Mouse (Mus musculus) embryonic facial prominence, embryonic 12.5 days (tissue): ENCODE data around the gene Rac3. TPM values are rescaled to one million over a fixed set of nuclear protein-coding genes. Genes with fewer than 3 reads are reported as not detected.
A peak's percentile ranks its signal among the peaks of the same experiment; 100 is the strongest.
"Not testable (repeated sequence)": the region's sequence is repeated elsewhere in the genome, so short reads cannot be mapped to it uniquely, and the experiment has no call there.

ENCODE experiments used
- ATAC-seq: fragments of 200-750 bp; cut with Nextera tagmentation; 2 replicates; pipeline ENCODE4 v1.8.0; 2017; ENCODE audit not compliant: insufficient number of reproducible peaks, insufficient read depth, low FRiP score, low TSS enrichment
- H3K27ac ChIP-seq: fragments of 300-500 bp; sonication (generic); 2 replicates; pipeline ENCODE4 v1.5.1; 2016; ENCODE audit warnings: mild to moderate bottlenecking
- H3K27me3 ChIP-seq: fragments of 300-500 bp; sonication (generic); 2 replicates; pipeline ENCODE4 v1.6.1; 2016; ENCODE audit warnings: mild to moderate bottlenecking, moderate library complexity
- H3K36me3 ChIP-seq: fragments of 300-500 bp; sonication (generic); 2 replicates; pipeline ENCODE4 v1.6.1; 2016; ENCODE audit warnings: mild to moderate bottlenecking
- H3K4me1 ChIP-seq: fragments of 300-500 bp; sonication (generic); 2 replicates; pipeline ENCODE4 v1.6.1; 2016
- H3K4me2 ChIP-seq: fragments of 300-500 bp; sonication (generic); replicated peaks from 2 replicates; pipeline ENCODE4 v1.6.1; 2016; ENCODE audit warnings: mild to moderate bottlenecking, moderate library complexity
- H3K4me3 ChIP-seq: fragments of 300-500 bp; sonication (generic); 2 replicates; pipeline ENCODE4 v1.5.1; 2016; ENCODE audit warnings: mild to moderate bottlenecking
- H3K9ac ChIP-seq: fragments of 300-500 bp; sonication (generic); 2 replicates; pipeline ENCODE4 v1.6.1; 2016; ENCODE audit warnings: mild to moderate bottlenecking, moderate library complexity
- H3K9me3 ChIP-seq: fragments of 300-500 bp; sonication (generic); 2 replicates; pipeline ENCODE4 v1.6.1; 2016; ENCODE audit warnings: mild to moderate bottlenecking, moderate library complexity
- WGBS: fragments of 180-500 bp; shearing (Covaris S2); methylation state at CpG from one replicate; pipeline ENCODE4 v1.1.7; 2016; 5-methylcytosine and 5-hydroxymethylcytosine counted together
- polyA plus RNA-seq: library from polyadenylated mRNA; unstranded; fragments of >200 nt; fragmentation: Nextera tagmentation; extraction: Ambion mirVana; gene quantifications from 2 replicates; pipeline ENCODE4 v1.2.1, GENCODE M21; 2016

Gene Rac3
- 59.7 and 62.8 TPM in 2 replicates for polyA plus RNA-seq

DNA sequence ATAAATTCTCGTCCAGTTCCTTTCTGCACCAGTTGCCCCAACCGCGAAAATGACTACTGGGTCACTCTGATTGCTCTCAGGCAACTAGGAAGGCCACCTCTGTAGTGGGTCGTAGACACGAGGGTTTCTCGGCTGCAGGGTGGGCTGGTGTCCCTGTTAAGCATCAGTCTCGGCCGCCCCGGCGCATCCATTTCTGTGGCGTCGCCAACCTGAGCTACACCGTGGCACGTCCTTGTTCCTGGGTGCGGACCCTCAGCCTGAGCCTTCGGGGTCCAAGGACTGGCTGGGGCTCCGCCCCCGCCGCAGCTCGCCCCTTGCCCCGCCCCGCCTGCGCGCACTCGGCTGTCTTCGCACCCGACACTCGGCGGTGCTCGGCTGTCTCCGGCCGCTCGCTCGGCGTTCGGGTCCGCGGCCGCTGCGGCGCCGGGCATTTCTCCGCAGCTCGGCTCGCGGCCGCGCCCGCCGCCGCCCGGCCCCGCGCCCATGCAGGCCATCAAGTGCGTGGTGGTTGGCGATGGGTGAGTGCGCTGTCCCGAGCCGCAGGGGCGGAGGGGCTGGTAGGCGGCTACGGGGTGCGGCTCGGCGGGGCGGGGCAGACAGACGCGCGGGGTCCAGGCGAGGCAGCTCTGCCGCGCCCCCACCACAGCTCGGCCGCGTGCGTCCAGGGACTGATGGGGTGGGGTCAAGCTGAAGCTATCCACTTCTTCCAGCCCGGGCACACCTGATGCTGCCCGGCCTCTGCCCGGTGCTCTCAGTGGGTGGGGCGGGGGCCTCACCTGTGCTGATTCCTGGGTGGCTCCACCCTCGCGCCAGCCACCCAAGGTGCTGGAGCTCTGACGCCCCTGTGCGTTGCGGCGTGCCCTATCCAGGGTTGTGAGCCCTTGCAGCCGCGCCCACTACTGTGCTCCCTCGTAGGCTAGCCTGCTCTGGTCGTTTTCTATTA lies at the start of gene Rac3:
TSS of gene Rac3 (plus strand) at position 347 of the 943 bp plus-strand sequence.
- Histone ChIP-seq H3K4me3 (peak within 1 kb of the TSS; percentile 67), H3K36me3 (peaks cover 38% of the 10 kb centered on the region), H3K9me3 (no peaks in the 10 kb centered on the region), H3K9ac (peak within 1 kb of the TSS; percentile 86), H3K4me1 (peaks cover 13% of the 10 kb centered on the region), H3K27me3 (peaks cover 14% of the 10 kb centered on the region; the same call in 1 of the 2 replicates), H3K27ac (no peak within 1 kb of the TSS), H3K4me2 (peak within 1 kb of the TSS; percentile 93)
- peak; percentile 76 for ATAC-seq
- 1% methylated on average over 89 of the region's 90 CpGs for WGBS

GRCm38 (mm10) chr11:120672687-120673593 lies 48.3 kb upstream of the Rac3 start, which contains the start of gene Aspscr1:
TSS of gene Aspscr1 (plus strand) at chr11:120672973.
- WGBS: 2% methylated on average over 83 of the region's 83 CpGs
- H3K27ac ChIP-seq: peak within 1 kb of the TSS; percentile 88
- peaks cover 7% of the 10 kb centered on the region for H3K4me1 ChIP-seq
- peak within 1 kb of the TSS; percentile 87 for H3K4me2 ChIP-seq
- no peaks in the 10 kb centered on the region for H3K27me3 ChIP-seq
- H3K9ac ChIP-seq: peak within 1 kb of the TSS; percentile 78
- H3K9me3 ChIP-seq: no peaks in the 10 kb centered on the region
- peak; percentile 90 for ATAC-seq
- H3K4me3 ChIP-seq: peak within 1 kb of the TSS; percentile 68
- peaks cover 14% of the 10 kb centered on the region for H3K36me3 ChIP-seq

- ATAC-seq: no peak
- no peaks in the 10 kb centered on the region for H3K9me3 ChIP-seq
- H3K4me3 ChIP-seq: peak overlapping the region; percentile 68
- peak overlapping the region; percentile 78 for H3K9ac ChIP-seq
- H3K36me3 ChIP-seq: peaks cover 22% of the 10 kb centered on the region
- no peaks in the 10 kb centered on the region for H3K27me3 ChIP-seq
- H3K4me1 ChIP-seq: peaks cover 7% of the 10 kb centered on the region
- peak overlapping the region; percentile 87 for H3K4me2 ChIP-seq
- H3K27ac ChIP-seq: peak overlapping the region; percentile 88
- 41% methylated on average over 12 of the region's 12 CpGs for WGBS
Observed at GRCm38 (mm10) chr11:120673594-120674122, 47.6 kb upstream of the Rac3 start.

DNA sequence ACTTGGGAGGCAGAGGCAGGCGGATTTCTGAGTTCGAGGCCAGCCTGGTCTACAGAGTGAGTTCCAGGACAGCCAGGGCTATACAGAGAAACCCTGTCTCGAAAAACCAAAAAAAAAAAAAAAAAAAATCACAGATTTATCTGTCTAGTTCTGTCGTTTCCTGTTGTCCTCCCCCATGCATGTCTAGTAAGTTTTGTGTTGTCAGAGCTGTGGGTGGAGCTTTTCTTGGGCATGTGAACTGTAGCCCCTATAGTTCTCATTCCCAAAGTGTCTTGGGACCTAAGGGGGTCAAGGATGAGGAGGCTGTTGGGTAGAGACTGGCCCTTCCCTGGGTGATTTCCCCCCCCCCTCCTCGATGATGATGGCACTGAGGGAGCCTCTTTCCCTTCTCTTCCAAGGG lies 45.4 kb upstream of the Rac3 start:
- H3K9ac ChIP-seq, H3K9me3 ChIP-seq, H3K27ac ChIP-seq, ATAC-seq, H3K27me3 ChIP-seq, H3K4me3 ChIP-seq, H3K4me2 ChIP-seq, H3K4me1 ChIP-seq: not testable (repeated sequence)
- WGBS: 85% methylated on average over 5 of the region's 5 CpGs
- H3K36me3 ChIP-seq: peaks cover 42% of the 10 kb centered on the region

- Histone ChIP-seq H3K4me2 (no peak overlapping the region), H3K4me3 (no peak overlapping the region), H3K36me3 (peaks cover 48% of the 10 kb centered on the region), H3K4me1 (peaks cover 7% of the 10 kb centered on the region), H3K9ac (no peak overlapping the region), H3K9me3 (no peaks in the 10 kb centered on the region), H3K27ac (no peak overlapping the region), H3K27me3 (no peaks in the 10 kb centered on the region)
- ATAC-seq: no peak
- WGBS: 87% methylated on average over 4 of the region's 4 CpGs
Observed at GRCm38 (mm10) chr11:120676951-120677350, 44.3 kb upstream of the Rac3 start.

GRCm38 (mm10) chr11:120679909-120680308 lies 41.4 kb upstream of the Rac3 start:
- no peak overlapping the region for H3K4me3 ChIP-seq
- peaks cover 68% of the 10 kb centered on the region for H3K36me3 ChIP-seq
- H3K4me2 ChIP-seq: no peak overlapping the region
- H3K4me1 ChIP-seq: no peaks in the 10 kb centered on the region
- no peak overlapping the region for H3K27ac ChIP-seq
- H3K9ac ChIP-seq: no peak overlapping the region
- WGBS: 74% methylated on average over 3 of the region's 3 CpGs
- H3K9me3 ChIP-seq: no peaks in the 10 kb centered on the region
- H3K27me3 ChIP-seq: no peaks in the 10 kb centered on the region
- no peak for ATAC-seq

- Histone ChIP-seq H3K27me3 (no peaks in the 10 kb centered on the region), H3K4me1 (no peaks in the 10 kb centered on the region; the same call in 1 of the 2 replicates), H3K9me3 (no peaks in the 10 kb centered on the region), H3K27ac (no peak overlapping the region), H3K36me3 (peaks cover 67% of the 10 kb centered on the region), H3K9ac (no peak overlapping the region), H3K4me2 (no peak overlapping the region), H3K4me3 (no peak overlapping the region)
- WGBS: 92% methylated on average over 5 of the region's 5 CpGs
- no peak for ATAC-seq
Observed at GRCm38 (mm10) chr11:120682683-120683082, 38.6 kb upstream of the Rac3 start.

- H3K4me3 ChIP-seq: no peak overlapping the region
- H3K4me1 ChIP-seq: no peaks in the 10 kb centered on the region; the same call in 1 of the 2 replicates
- WGBS: 93% methylated on average over 3 of the region's 3 CpGs
- H3K9me3 ChIP-seq: no peaks in the 10 kb centered on the region
- no peak overlapping the region for H3K27ac ChIP-seq
- H3K36me3 ChIP-seq: peaks cover 68% of the 10 kb centered on the region
- H3K27me3 ChIP-seq: no peaks in the 10 kb centered on the region
- no peak overlapping the region for H3K4me2 ChIP-seq
- no peak for ATAC-seq
- no peak overlapping the region for H3K9ac ChIP-seq
Observed at GRCm38 (mm10) chr11:120683536-120683935, 37.7 kb upstream of the Rac3 start.

DNA sequence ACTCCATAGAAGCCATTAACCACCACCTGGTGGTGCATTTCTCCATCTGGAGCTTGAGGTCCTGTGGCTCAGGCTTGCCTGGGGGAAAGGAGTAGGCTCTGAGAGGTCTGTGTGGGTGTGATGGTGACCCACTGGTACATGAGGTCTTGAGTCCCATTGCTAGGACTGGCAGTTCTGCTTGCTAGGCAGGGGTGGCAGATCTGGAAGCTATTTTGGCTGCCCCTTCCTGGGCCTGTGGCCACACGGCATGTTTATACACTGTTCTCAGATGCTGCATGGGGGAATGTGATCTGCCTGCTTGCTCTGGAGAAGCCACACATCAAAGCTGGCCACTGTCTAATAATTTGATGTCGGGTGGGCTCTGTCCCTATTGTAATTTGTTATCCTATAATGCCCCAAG lies 37.2 kb upstream of the Rac3 start:
- no peak for ATAC-seq
- WGBS: 76% methylated on average over 2 of the region's 2 CpGs
- Histone ChIP-seq H3K9me3 (no peaks in the 10 kb centered on the region), H3K4me2 (no peak overlapping the region), H3K4me1 (no peaks in the 10 kb centered on the region; the same call in 1 of the 2 replicates), H3K27me3 (no peaks in the 10 kb centered on the region), H3K36me3 (peaks cover 70% of the 10 kb centered on the region), H3K9ac (no peak overlapping the region), H3K4me3 (no peak overlapping the region), H3K27ac (no peak overlapping the region)

DNA sequence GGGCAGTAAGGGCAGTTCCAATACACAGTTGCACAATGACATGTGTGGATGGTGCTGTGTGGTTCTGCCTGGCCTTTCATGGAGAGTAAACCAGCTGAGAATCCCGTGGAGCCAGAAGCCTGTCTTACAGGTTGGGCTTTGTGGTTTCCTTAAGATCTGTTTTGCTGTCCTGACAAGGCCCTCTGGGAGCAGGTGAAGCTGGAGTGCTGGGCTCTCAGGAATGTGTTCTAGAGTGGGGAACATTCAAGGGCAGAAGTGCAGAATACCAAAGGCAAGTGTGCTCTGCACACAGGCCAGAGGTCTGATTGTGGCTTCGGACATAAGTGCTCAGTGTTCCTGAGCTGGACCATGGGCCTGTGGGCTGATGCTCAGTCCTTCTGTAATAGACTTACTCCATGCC lies 36.6 kb upstream of the Rac3 start:
- no peak overlapping the region for H3K4me3 ChIP-seq
- no peak overlapping the region for H3K4me2 ChIP-seq
- no peak for ATAC-seq
- H3K4me1 ChIP-seq: no peaks in the 10 kb centered on the region; the same call in 1 of the 2 replicates
- H3K27ac ChIP-seq: no peak overlapping the region
- H3K27me3 ChIP-seq: no peaks in the 10 kb centered on the region
- H3K9me3 ChIP-seq: no peaks in the 10 kb centered on the region
- peaks cover 70% of the 10 kb centered on the region for H3K36me3 ChIP-seq
- WGBS: 76% methylated on average over 2 of the region's 2 CpGs
- H3K9ac ChIP-seq: no peak overlapping the region

DNA sequence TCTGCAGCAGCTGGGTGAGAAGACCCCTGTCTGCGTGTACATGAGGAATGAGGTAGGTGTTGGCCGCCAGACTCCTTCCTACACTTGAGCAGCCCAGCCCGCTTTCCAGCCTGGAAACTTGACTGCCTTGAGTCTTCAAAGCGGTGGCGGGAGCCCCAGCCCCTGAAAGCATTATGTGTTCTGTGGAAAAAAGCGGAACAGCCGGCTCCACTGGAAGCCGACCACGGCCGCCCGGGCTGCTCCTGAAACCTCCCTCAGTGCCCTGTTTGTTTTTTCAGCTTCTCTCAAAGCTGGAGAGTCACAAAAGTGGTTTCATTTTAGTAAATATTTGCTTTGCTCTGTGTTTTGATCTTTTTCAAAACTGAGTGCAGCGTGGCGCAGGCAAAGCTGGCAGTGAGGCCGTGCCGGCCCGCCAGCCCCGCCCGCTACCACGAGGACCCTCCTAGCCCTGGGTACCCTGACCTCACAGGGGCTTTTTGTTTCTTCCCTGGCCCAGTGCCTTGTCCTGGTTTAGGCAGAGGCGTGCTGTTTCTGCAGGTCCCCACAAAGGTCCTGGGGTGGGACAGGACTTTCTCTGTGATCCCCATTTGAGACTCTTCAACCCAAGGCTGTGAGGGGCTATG lies 34.5 kb upstream of the Rac3 start:
- H3K36me3 ChIP-seq: peaks cover 62% of the 10 kb centered on the region
- no peaks in the 10 kb centered on the region; the same call in 1 of the 2 replicates for H3K4me1 ChIP-seq
- no peak for ATAC-seq
- H3K4me2 ChIP-seq: no peak overlapping the region
- no peak overlapping the region for H3K9ac ChIP-seq
- no peaks in the 10 kb centered on the region for H3K9me3 ChIP-seq
- H3K4me3 ChIP-seq: no peak overlapping the region
- no peaks in the 10 kb centered on the region for H3K27me3 ChIP-seq
- peak overlapping the region; percentile 59; the same call in 1 of the 2 replicates for H3K27ac ChIP-seq
- 64% methylated on average over 20 of the region's 20 CpGs for WGBS
